ENCODE assay signal across 9 mouse cellular contexts in the genomic region with DNA sequence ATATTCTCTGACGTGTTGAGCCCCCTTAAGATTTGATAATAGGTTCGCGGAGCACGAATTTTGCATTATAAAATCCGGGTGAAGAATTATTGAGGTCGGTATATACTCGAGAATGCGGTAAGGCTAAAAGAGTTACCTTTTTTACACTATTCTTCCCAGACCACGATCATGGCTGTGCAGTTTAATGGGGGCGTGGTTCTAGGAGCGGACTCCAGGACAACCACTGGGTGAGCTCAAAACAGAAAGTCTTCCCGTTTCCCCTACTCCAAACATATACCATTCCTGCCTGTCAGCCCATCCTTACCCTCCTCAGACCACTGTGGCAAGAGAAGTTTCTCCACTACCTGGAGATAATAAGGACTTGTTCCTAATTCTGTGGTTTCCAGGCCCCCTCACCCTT. TPM values are rescaled to one million over a fixed set of nuclear protein-coding genes. Genes with fewer than 3 reads are reported as not detected.
DNase-seq lines count a peak whose midpoint lies in the region; ATAC-seq and TF ChIP-seq lines count a peak whose summit lies in the region.
"Had no signal": no experiment of that assay in that cellular context is flagged by ENCODE, and none has a peak within 500 bp of the region (broad histone marks: within the 10 kb centered on the region; RNA-seq: fewer than 3 reads in every experiment).

No protein-coding gene starts in this region.

- WGBS in embryonic facial prominence, embryonic 14.5 days = 3% methylated on average over 12 of the region's 12 CpGs
- WGBS in limb, embryonic 10.5 days = 3% methylated on average over 12 of the region's 12 CpGs
- 2% methylated on average over 12 of the region's 12 CpGs for WGBS in small intestine, adult 2 months

- peaks cover 30% of the 10 kb centered on the region for H3K4me1 ChIP-seq in megakaryocyte, embryonic 14.5 days
- H3K4me1 ChIP-seq in embryonic facial prominence, embryonic 14.5 days (ENCODE audit: control insufficient read depth, insufficient read depth, low read length) = peaks cover 6% of the 10 kb centered on the region
- peaks cover 10% of the 10 kb centered on the region for H3K4me1 ChIP-seq in limb, embryonic 10.5 days
- H3K4me1 ChIP-seq in small intestine, adult 2 months (ENCODE audit: control insufficient read depth, insufficient read depth, insufficient read length, low read length) = peaks cover 5% of the 10 kb centered on the region

- peak overlapping the region; percentile 78 for H3K9ac ChIP-seq in embryonic facial prominence, embryonic 14.5 days (ENCODE audit: low read depth, low read length)

- no peak for TF ChIP-seq POLR2A in small intestine, adult 2 months (IDR thresholded peaks at IDR 0.05; ENCODE audit: low read depth, low read length)

- peak overlapping the region; percentile 95 for H3K4me3 ChIP-seq in megakaryocyte, embryonic 14.5 days (replicated peaks)
- peak overlapping the region; percentile 71 for H3K4me3 ChIP-seq in embryonic facial prominence, embryonic 14.5 days (ENCODE audit: low read depth, low read length)
- peak overlapping the region; percentile 81 for H3K4me3 ChIP-seq in limb, embryonic 10.5 days
- peak overlapping the region; percentile 76 for H3K4me3 ChIP-seq in small intestine, adult 2 months (ENCODE audit: low read depth, low read length)

- no peak for ATAC-seq in megakaryocyte, adult 5-6 weeks (ENCODE audit: poor library complexity, severe bottlenecking)
- 0 out of 2 replicates have a peak, but pooled peaks have one; percentile 26 for ATAC-seq in embryonic facial prominence, embryonic 14.5 days (ENCODE audit: low read depth)

- DNase-seq in embryonic facial prominence, embryonic 14.5 days (ENCODE audit: low spot score) = no peak
- no peak for DNase-seq in limb, embryonic 10.5 days (ENCODE audit: low spot score)
- DNase-seq in cerebellum, postnatal 4 days (ENCODE audit: low spot score in 2 of 2) = no peak
- DNase-seq in right cerebral cortex, adult 2 months (ENCODE audit: low spot score in 2 of 2) = no peak
- DNase-seq in frontal cortex, postnatal 10 days (ENCODE audit: low spot score in 2 of 2) = no peak

- peaks cover 33% of the 10 kb centered on the region for H3K36me3 ChIP-seq in megakaryocyte, embryonic 14.5 days (replicated peaks; ENCODE audit: low read length)
- H3K36me3 ChIP-seq in embryonic facial prominence, embryonic 14.5 days (ENCODE audit: control insufficient read depth, insufficient read depth, low read length) = peaks cover 35% of the 10 kb centered on the region
- H3K36me3 ChIP-seq in limb, embryonic 10.5 days = peaks cover 40% of the 10 kb centered on the region
- H3K36me3 ChIP-seq in small intestine, adult 2 months (ENCODE audit: control insufficient read depth, insufficient read depth, low read length) = peaks cover 20% of the 10 kb centered on the region

- peaks cover 3% of the 10 kb centered on the region for H3K27me3 ChIP-seq in megakaryocyte, embryonic 14.5 days (replicated peaks)
- H3K27me3 ChIP-seq in embryonic facial prominence, embryonic 14.5 days (replicated peaks; ENCODE audit: control insufficient read depth, insufficient read depth, low read length) = no peaks in the 10 kb centered on the region
- H3K27me3 ChIP-seq in limb, embryonic 10.5 days (ENCODE audit: low read depth, poor library complexity, severe bottlenecking) = 0 out of 2 replicates have a peak, but pooled peaks cover 2% of the 10 kb centered on the region
- no peaks in the 10 kb centered on the region for H3K27me3 ChIP-seq in small intestine, adult 2 months (ENCODE audit: control insufficient read depth, insufficient read depth, low read length)

- no peaks in the 10 kb centered on the region for H3K9me3 ChIP-seq in megakaryocyte, embryonic 14.5 days
- no peaks in the 10 kb centered on the region for H3K9me3 ChIP-seq in embryonic facial prominence, embryonic 14.5 days (ENCODE audit: control insufficient read depth, low read length)
- H3K9me3 ChIP-seq in limb, embryonic 10.5 days (replicated peaks) = no peaks in the 10 kb centered on the region

- peak overlapping the region; percentile 36; the same call in 1 of the 2 replicates for H3K27ac ChIP-seq in embryonic facial prominence, embryonic 14.5 days (replicated peaks; ENCODE audit: low read depth, low read length)
- peak overlapping the region; percentile 88 for H3K27ac ChIP-seq in limb, embryonic 10.5 days
- H3K27ac ChIP-seq in small intestine, adult 2 months (ENCODE audit: insufficient read depth, low read depth, low read length) = no peak overlapping the region

- no peak for TF ChIP-seq CTCF in small intestine, adult 2 months (IDR thresholded peaks at IDR 0.05; ENCODE audit: extremely low read depth, insufficient read length, insufficient replicate concordance, low read depth, low read length)

- H3K4me2 ChIP-seq in embryonic facial prominence, embryonic 14.5 days (ENCODE audit: low read depth, low read length) = peak overlapping the region; percentile 79

RNA-seq across cellular contexts. Expression of gene Psmb6, which starts 0.6 kb away (rescaled TPM):
- 79.0 and 226 TPM in 2 replicates for polyA plus RNA-seq in megakaryocyte, embryonic 14.5 days (2012; ENCODE audit: insufficient read depth, low replicate concordance)
- total RNA-seq in megakaryocyte, adult 5-6 weeks (2015) = 112 and 144 TPM in 2 replicates
- 182 and 211 TPM in 2 replicates for total RNA-seq in megakaryocyte, adult 5-6 weeks (2017)
- polyA plus RNA-seq in embryonic facial prominence, embryonic 14.5 days (2014; fragmentation: Nextera tagmentation; extraction: Ambion mirVana) = 706 and 727 TPM in 2 replicates
- 1,140 and 1,215 TPM in 2 replicates for polyA plus RNA-seq in limb, embryonic 10.5 days (2016; fragmentation: Nextera tagmentation; extraction: Ambion mirVana)
- polyA plus RNA-seq in small intestine, adult 2 months (2012; rRNA removed) = 146 and 264 TPM in 2 replicates

RNA-seq across cellular contexts. Expression of gene Gltpd2, which starts 6.7 kb away (rescaled TPM):
- polyA plus RNA-seq in megakaryocyte, embryonic 14.5 days (2012; ENCODE audit: insufficient read depth, low replicate concordance) = not detected in 2 replicates
- not detected in 2 replicates for total RNA-seq in megakaryocyte, adult 5-6 weeks (2015)
- total RNA-seq in megakaryocyte, adult 5-6 weeks (2017) = not detected in 2 replicates
- polyA plus RNA-seq in embryonic facial prominence, embryonic 14.5 days (2014; fragmentation: Nextera tagmentation; extraction: Ambion mirVana) = 0.53 and 0.84 TPM in 2 replicates
- 0.16 and 0.19 TPM in 2 replicates for polyA plus RNA-seq in limb, embryonic 10.5 days (2016; fragmentation: Nextera tagmentation; extraction: Ambion mirVana)
- 4.3 and 8.4 TPM in 2 replicates for polyA plus RNA-seq in small intestine, adult 2 months (2012; rRNA removed)
- polyA plus RNA-seq: gonadal fat pad, adult 2 months had no signal

RNA-seq across cellular contexts. Expression of gene Gm40193, which starts 7.0 kb away (rescaled TPM):
- not detected in 2 replicates for polyA plus RNA-seq in megakaryocyte, embryonic 14.5 days (2012; ENCODE audit: insufficient read depth, low replicate concordance)
- not detected in 2 replicates for total RNA-seq in megakaryocyte, adult 5-6 weeks (2015)
- total RNA-seq in megakaryocyte, adult 5-6 weeks (2017) = not detected in 2 replicates
- 1.1 and 2.7 TPM in 2 replicates for polyA plus RNA-seq in embryonic facial prominence, embryonic 14.5 days (2014; fragmentation: Nextera tagmentation; extraction: Ambion mirVana)
- not detected in 2 replicates for polyA plus RNA-seq in limb, embryonic 10.5 days (2016; fragmentation: Nextera tagmentation; extraction: Ambion mirVana)
- not detected in 2 replicates for polyA plus RNA-seq in small intestine, adult 2 months (2012; rRNA removed)
- polyA plus RNA-seq: gonadal fat pad, adult 2 months had no signal

RNA-seq across cellular contexts. Expression of gene Vmo1, which starts 11.3 kb away (rescaled TPM):
- not detected in 2 replicates for polyA plus RNA-seq in megakaryocyte, embryonic 14.5 days (2012; ENCODE audit: insufficient read depth, low replicate concordance)
- not detected in 2 replicates for total RNA-seq in megakaryocyte, adult 5-6 weeks (2015)
- not detected in 2 replicates for total RNA-seq in megakaryocyte, adult 5-6 weeks (2017)
- 0.54 and 0.98 TPM in 2 replicates for polyA plus RNA-seq in embryonic facial prominence, embryonic 14.5 days (2014; fragmentation: Nextera tagmentation; extraction: Ambion mirVana)
- polyA plus RNA-seq in limb, embryonic 10.5 days (2016; fragmentation: Nextera tagmentation; extraction: Ambion mirVana) = 0.30 TPM in 1 of 2 replicates, not detected in the other
- polyA plus RNA-seq in small intestine, adult 2 months (2012; rRNA removed) = not detected in 2 replicates
- polyA plus RNA-seq: gonadal fat pad, adult 2 months had no signal

RNA-seq across cellular contexts. Expression of gene Pld2, which starts 14.1 kb away (rescaled TPM):
- 1.1 TPM in 1 of 2 replicates, not detected in the other for polyA plus RNA-seq in megakaryocyte, embryonic 14.5 days (2012; ENCODE audit: insufficient read depth, low replicate concordance)
- 6.3 and 6.5 TPM in 2 replicates for total RNA-seq in megakaryocyte, adult 5-6 weeks (2015)
- 7.3 and 11.1 TPM in 2 replicates for total RNA-seq in megakaryocyte, adult 5-6 weeks (2017)
- 9.2 and 9.5 TPM in 2 replicates for polyA plus RNA-seq in embryonic facial prominence, embryonic 14.5 days (2014; fragmentation: Nextera tagmentation; extraction: Ambion mirVana)
- 1.4 and 2.0 TPM in 2 replicates for polyA plus RNA-seq in limb, embryonic 10.5 days (2016; fragmentation: Nextera tagmentation; extraction: Ambion mirVana)
- 11.0 and 24.9 TPM in 2 replicates for polyA plus RNA-seq in small intestine, adult 2 months (2012; rRNA removed)
